Mouse (Mus musculus) E14TG2a.4 (cell line): ENCODE results near the gene Gm29666.

Experiments
- H3K27me3 ChIP-seq: 2 replicates; pipeline ENCODE4 v1.6.1; 2014; ENCODE audit warnings: low read length, control low read depth; ENCODE audit not compliant: insufficient read depth
- H3K36me3 ChIP-seq: 2 replicates; pipeline ENCODE4 v1.6.1; 2014; ENCODE audit warnings: low read length, control low read depth; ENCODE audit not compliant: insufficient read depth
- H3K4me1 ChIP-seq: replicated peaks from 2 replicates; pipeline ENCODE4 v1.6.1; 2014; ENCODE audit warnings: low read depth, low read length, control low read depth
- H3K4me3 ChIP-seq: replicated peaks from 2 replicates; pipeline ENCODE4 v1.5.1; 2014; ENCODE audit warnings: mild to moderate bottlenecking, low read length
- H3K9me3 ChIP-seq: 2 replicates; pipeline ENCODE4 v1.6.1; 2014; ENCODE audit warnings: low read length, control low read depth
- CTCF ChIP-seq: conservative IDR thresholded peaks from 2 replicates; pipeline ENCODE4 v1.5.1; 2014; ENCODE audit warnings: low read length
- NANOG ChIP-seq: IDR thresholded peaks from 2 replicates; pipeline ENCODE4 v1.6.1; 2014; ENCODE audit warnings: borderline replicate concordance, low read length, mixed read lengths
- POU5F1 ChIP-seq: IDR thresholded peaks from 2 replicates; pipeline ENCODE4 v1.6.1; 2014; ENCODE audit warnings: low read length, borderline replicate concordance

Gene Gm29666

DNA sequence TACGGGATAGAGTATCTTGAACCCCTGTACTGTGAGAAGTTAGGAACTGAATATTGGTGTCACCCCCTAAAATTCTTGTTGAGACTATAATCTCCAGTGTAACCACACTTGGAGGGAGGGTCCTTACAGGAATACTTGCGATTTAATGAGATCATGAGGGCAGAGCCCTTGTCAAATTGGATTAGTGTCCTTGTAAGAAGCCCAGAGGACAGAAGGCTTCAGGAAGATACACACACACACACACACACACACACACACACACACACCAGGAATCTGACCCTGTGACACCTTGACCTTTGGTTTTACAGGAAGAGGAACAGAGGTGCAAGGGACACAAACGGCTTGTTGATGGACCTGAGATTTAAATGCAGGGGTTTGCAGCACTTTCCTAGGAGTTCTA lies 28.6 kb downstream of the Gm29666 start:
- Histone ChIP-seq H3K9me3 (peaks cover 32% of the 10 kb centered on the region), H3K4me3 (no peak overlapping the region), H3K27me3 (no peaks in the 10 kb centered on the region), H3K36me3 (no peaks in the 10 kb centered on the region), H3K4me1 (0 out of 2 replicates have a peak, but pooled peaks cover 6% of the 10 kb centered on the region)
- no peak for TF ChIP-seq CTCF
- TF ChIP-seq NANOG, result no peak
- TF ChIP-seq POU5F1, result no peak

DNA sequence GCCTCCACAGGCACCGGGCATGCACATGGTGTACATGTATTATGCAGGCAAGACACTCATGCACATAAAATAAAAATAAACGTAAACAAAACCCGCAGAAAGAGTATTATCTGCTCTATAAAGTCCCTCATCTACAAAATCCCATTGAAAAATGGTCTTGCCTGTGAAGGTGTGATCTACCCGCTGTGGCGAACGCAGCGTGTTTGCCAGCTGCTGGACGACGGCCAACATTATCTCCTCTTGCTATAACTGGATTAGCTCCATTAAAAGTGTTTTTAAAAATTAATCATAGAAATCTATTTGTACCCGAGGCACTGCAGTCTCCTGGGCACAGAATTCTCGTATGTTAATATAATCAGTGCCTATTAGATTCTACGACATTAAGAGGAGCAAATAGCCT lies 31.8 kb downstream of the Gm29666 start:
- TF ChIP-seq NANOG (no peak), POU5F1 (no peak), CTCF (no peak)
- Histone ChIP-seq H3K27me3 (peaks cover 5% of the 10 kb centered on the region; the same call in 1 of the 2 replicates), H3K36me3 (no peaks in the 10 kb centered on the region), H3K9me3 (peaks cover 7% of the 10 kb centered on the region), H3K4me3 (no peak overlapping the region), H3K4me1 (0 out of 2 replicates have a peak, but pooled peaks cover 6% of the 10 kb centered on the region)

DNA sequence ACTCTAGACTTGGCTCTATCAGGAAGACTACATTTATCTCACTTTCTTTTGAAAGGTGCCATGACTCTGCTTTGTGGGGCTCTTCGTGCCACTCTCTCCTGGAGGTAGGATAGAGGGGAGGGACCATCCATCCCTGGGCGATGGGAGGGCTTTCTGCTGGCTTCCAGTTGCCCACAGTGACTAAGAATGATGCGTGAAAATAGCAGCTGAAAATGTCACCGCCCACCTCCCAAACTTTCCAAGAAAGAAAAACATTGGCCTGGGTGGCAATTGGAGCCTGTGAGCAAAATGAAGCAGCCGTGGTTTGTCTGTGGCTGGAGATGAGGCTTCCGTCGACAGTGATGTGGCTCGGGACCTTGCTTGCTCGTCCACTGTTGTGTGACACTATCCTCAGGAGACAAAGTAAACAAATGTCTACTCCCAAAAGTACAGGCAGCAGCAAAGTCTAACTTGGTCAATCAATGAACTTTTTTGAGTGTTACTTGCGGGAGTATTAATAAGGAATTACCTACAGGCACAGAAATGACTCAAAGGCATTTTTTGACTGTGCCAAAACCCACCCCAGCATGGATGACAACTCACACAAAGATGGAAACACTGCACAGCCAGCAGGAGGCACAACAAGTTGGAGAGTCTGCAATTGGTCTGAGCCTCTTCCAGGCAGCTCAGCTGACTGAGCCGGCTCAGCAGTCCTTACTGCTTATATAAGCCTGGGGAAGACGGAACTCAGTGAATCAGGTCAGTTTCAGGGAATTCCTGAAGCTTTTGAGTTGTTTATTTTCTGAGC lies 42.6 kb downstream of the Gm29666 start:
- peaks cover 12% of the 10 kb centered on the region for H3K4me1 ChIP-seq
- H3K9me3 ChIP-seq, result no peaks in the 10 kb centered on the region
- H3K4me3 ChIP-seq, result no peak overlapping the region
- no peak for TF ChIP-seq POU5F1
- TF ChIP-seq NANOG, result no peak
- no peak for TF ChIP-seq CTCF
- no peaks in the 10 kb centered on the region; the same call in 1 of the 2 replicates for H3K27me3 ChIP-seq
- H3K36me3 ChIP-seq, result no peaks in the 10 kb centered on the region

DNA sequence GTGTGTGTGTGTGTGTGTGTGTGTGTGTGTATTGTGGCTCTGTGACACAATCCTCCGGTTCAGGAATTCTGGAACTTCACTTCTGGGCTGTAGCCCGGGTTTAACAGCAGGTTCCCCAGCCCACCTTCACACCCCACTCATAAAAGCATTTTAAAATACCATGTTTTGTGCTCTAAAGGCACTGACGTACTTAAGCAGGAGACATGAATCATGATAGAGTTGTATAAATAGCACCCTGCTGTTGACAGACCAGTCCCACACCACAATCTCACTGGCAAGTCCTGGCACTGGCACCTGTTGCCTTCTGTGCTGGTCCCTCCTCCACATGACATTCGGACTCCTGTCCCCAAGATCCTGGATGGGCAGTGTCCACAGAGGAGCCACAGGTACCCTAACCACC lies 46.0 kb downstream of the Gm29666 start:
- Histone ChIP-seq H3K9me3 (no peaks in the 10 kb centered on the region; the same call in 1 of the 2 replicates), H3K4me3 (no peak overlapping the region), H3K4me1 (no peaks in the 10 kb centered on the region), H3K36me3 (no peaks in the 10 kb centered on the region), H3K27me3 (no peaks in the 10 kb centered on the region)
- TF ChIP-seq POU5F1 (no peak), CTCF (no peak), NANOG (no peak)

DNA sequence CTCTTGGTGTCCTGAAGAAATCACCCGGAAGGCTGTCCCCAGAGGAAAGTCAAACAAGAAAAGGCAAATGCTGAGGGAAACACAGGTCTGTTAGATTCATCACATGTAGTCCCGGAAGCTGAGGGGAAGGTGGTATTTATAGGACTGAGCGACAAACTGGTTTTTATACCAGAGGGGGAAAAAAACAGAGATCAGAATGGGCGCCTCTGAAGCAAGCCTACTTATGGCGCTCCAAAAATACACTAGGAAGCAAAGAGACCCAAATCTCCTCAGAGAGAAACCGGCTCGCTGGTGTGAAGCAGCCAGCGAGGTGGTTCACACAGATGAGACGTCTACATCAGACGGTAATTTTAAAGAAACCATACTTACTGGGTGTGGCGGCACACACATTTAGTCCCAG lies 46.8 kb downstream of the Gm29666 start:
- Histone ChIP-seq H3K27me3 (no peaks in the 10 kb centered on the region), H3K4me3 (no peak overlapping the region), H3K36me3 (no peaks in the 10 kb centered on the region), H3K9me3 (no peaks in the 10 kb centered on the region; the same call in 1 of the 2 replicates), H3K4me1 (no peaks in the 10 kb centered on the region)
- TF ChIP-seq NANOG (no peak), POU5F1 (no peak), CTCF (no peak)

DNA sequence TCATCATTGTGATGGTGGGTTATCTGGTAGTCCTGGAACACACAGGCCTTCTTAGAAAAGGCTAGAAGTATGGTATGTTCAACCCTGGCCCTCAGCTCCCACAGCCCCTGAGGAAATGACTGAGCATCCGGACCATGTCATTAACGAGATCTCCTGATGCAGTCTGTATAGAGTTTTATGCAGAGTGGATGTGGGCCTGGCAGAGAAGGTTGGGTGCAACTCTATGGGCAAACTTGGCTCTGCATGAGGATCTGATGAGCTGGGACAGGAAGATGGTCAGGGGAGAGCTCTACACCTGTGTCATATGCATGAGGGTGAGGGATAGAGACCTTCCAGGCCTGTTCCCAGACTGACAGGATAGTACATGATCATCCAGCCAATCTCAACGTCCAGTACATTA lies 48.0 kb downstream of the Gm29666 start:
- no peak for TF ChIP-seq POU5F1
- no peak for TF ChIP-seq CTCF
- TF ChIP-seq NANOG, result no peak

DNA sequence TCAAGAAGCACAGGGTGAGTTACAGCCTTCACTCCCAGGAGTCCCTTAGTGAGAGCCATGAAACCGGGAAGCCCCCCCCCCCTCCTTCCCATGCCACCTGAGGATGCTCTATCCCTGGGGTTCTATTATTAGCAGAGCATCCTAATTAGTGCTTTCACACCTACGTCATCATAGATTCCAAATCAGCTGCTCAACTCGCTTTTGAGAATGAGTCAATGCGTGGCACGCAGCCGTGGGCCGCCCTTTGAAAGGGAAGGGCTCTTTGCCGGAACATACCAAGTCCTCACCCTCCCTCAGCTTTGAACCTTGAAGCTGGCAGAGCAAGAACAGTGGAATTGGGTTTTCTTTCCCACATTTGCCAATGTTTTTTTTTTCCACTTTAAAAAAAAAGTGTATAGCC lies 57.9 kb downstream of the Gm29666 start:
- H3K4me1 ChIP-seq, result 0 out of 2 replicates have a peak, but pooled peaks cover 4% of the 10 kb centered on the region
- peaks cover 49% of the 10 kb centered on the region for H3K27me3 ChIP-seq
- no peaks in the 10 kb centered on the region for H3K36me3 ChIP-seq
- TF ChIP-seq CTCF (no peak), NANOG (no peak), POU5F1 (no peak)
- no peaks in the 10 kb centered on the region for H3K9me3 ChIP-seq
- no peak overlapping the region for H3K4me3 ChIP-seq

More for the DNA sequence above, 48.0 kb downstream of the Gm29666 start:
- no peaks in the 10 kb centered on the region for H3K4me1 ChIP-seq
- no peak overlapping the region for H3K4me3 ChIP-seq
- H3K9me3 ChIP-seq, result no peaks in the 10 kb centered on the region; the same call in 1 of the 2 replicates
- H3K27me3 ChIP-seq, result no peaks in the 10 kb centered on the region
- H3K36me3 ChIP-seq, result no peaks in the 10 kb centered on the region
